Mouse (Mus musculus): ENCODE results near the gene Snorc. TPM values are rescaled to one million over a fixed set of nuclear protein-coding genes. Genes with fewer than 3 reads are reported as not detected.
A peak's percentile ranks its signal among the peaks of the same experiment; 100 is the strongest.
"Not testable (repeated sequence)": the region's sequence is repeated elsewhere in the genome, so short reads cannot be mapped to it uniquely, and the experiment has no call there.

The Snorc gene
- not detected for total RNA-seq (2021)

- intact Hi-C loops (cut with DNase I): not testable (repeated sequence)
Measured at GRCm38 (mm10) chr1:87469971-87470370, at the start of gene Snorc. Gene Snorc, plus strand, starts transcription at chr1:87470271.

GRCm38 (mm10) chr1:87435125-87435524 lies 34.9 kb upstream of the Snorc start:
- intact Hi-C loops (cut with DNase I): no loop called here

More at GRCm38 (mm10) chr1:87469971-87470370, at the start of gene Snorc:
- DNase-seq: not testable (repeated sequence)

GRCm38 (mm10) chr1:87436583-87436982 lies 33.5 kb upstream of the Snorc start:
- DNase-seq: no peak

More at GRCm38 (mm10) chr1:87435125-87435524, 34.9 kb upstream of the Snorc start:
- no peak for DNase-seq

GRCm38 (mm10) chr1:87447183-87448104 lies 22.6 kb upstream of the Snorc start:
- peak; percentile 50 to 72 for DNase-seq
- intact Hi-C loops (cut with DNase I): loop anchor here (1.0 to 5.0 kb wide), 3 partner anchors 161 to 310 kb away; partner anchors contain the start of gene Atg16l1

More at GRCm38 (mm10) chr1:87436583-87436982, 33.5 kb upstream of the Snorc start:
- intact Hi-C loops (cut with DNase I): no loop called here

- intact Hi-C loops (cut with DNase I): loop anchor here (2.0 to 5.0 kb wide), 2 partner anchors 271 to 308 kb away; partner anchors contain the start of gene Atg16l1
- no peak for DNase-seq
Measured at GRCm38 (mm10) chr1:87449432-87449831, 20.6 kb upstream of the Snorc start.

GRCm38 (mm10) chr1:87456425-87456824 lies 13.6 kb upstream of the Snorc start:
- no peak for DNase-seq
- intact Hi-C loops (cut with DNase I): no loop called here

GRCm38 (mm10) chr1:87458045-87458444 lies 12.0 kb upstream of the Snorc start:
- no peak for DNase-seq
- intact Hi-C loops (cut with DNase I): no loop called here

- intact Hi-C loops (cut with DNase I); DNase-seq: not testable (repeated sequence)
Measured at GRCm38 (mm10) chr1:87459856-87460255, 10.2 kb upstream of the Snorc start.

- no peak for DNase-seq
- intact Hi-C loops (cut with DNase I): no loop called here
Measured at GRCm38 (mm10) chr1:87467469-87467868, 2.6 kb upstream of the Snorc start.

GRCm38 (mm10) chr1:87468321-87468720 lies 1.8 kb upstream of the Snorc start:
- intact Hi-C loops (cut with DNase I): no loop called here

GRCm38 (mm10) chr1:87471914-87472313 lies 1.8 kb downstream of the Snorc start:
- DNase-seq: no peak
- intact Hi-C loops (cut with DNase I): no loop called here

More at GRCm38 (mm10) chr1:87468321-87468720, 1.8 kb upstream of the Snorc start:
- DNase-seq: no peak

- peak; percentile 25 to 38 for DNase-seq
- intact Hi-C loops (cut with DNase I): no loop called here
Measured at GRCm38 (mm10) chr1:87472576-87472975, 2.5 kb downstream of the Snorc start.

- DNase-seq: no peak
- intact Hi-C loops (cut with DNase I): no loop called here
Measured at GRCm38 (mm10) chr1:87475076-87475895, 5.2 kb downstream of the Snorc start.

- intact Hi-C loops (cut with DNase I): no loop called here
- DNase-seq: no peak
Measured at GRCm38 (mm10) chr1:87482546-87482945, 12.5 kb downstream of the Snorc start.

- peak in 1 of 2 experiments; percentile 11 for DNase-seq
- intact Hi-C loops (cut with DNase I): no loop called here
Measured at GRCm38 (mm10) chr1:87486386-87486785, 16.3 kb downstream of the Snorc start.

GRCm38 (mm10) chr1:87492285-87492684 lies 22.2 kb downstream of the Snorc start:
- intact Hi-C loops (cut with DNase I): no loop called here
- DNase-seq: no peak

GRCm38 (mm10) chr1:87493542-87493941 lies 23.5 kb downstream of the Snorc start:
- intact Hi-C loops (cut with DNase I): no loop called here
- DNase-seq: no peak

- DNase-seq: no peak
- intact Hi-C loops (cut with DNase I): no loop called here
Measured at GRCm38 (mm10) chr1:87505524-87505923, 35.5 kb downstream of the Snorc start.

GRCm38 (mm10) chr1:87507857-87508256 lies 37.8 kb downstream of the Snorc start:
- intact Hi-C loops (cut with DNase I): no loop called here
- no peak for DNase-seq

GRCm38 (mm10) chr1:87508591-87509560 lies 38.8 kb downstream of the Snorc start:
- intact Hi-C loops (cut with DNase I): no loop called here
- no peak for DNase-seq

Data from heart, postnatal 36 days (tissue).